In genomic region chr3:55758297-55758696, GRCm38 (mm10) we compare ENCODE assay signal across 11 mouse cellular contexts. TPM values are rescaled to one million over a fixed set of nuclear protein-coding genes. Genes with fewer than 3 reads are reported as not detected.
DNase-seq lines count a peak whose midpoint lies in the region; ATAC-seq and TF ChIP-seq lines count a peak whose summit lies in the region.
"Had no signal": no experiment of that assay in that cellular context is flagged by ENCODE, and none has a peak within 500 bp of the region (broad histone marks: within the 10 kb centered on the region; RNA-seq: fewer than 3 reads in every experiment).

No protein-coding gene starts in this region.

- H3K4me2 ChIP-seq in lung, embryonic 14.5 days: no peak overlapping the region
- no peak overlapping the region for H3K4me2 ChIP-seq in hindbrain, postnatal 0 days (ENCODE audit: low read depth, low read length)
- H3K4me2 ChIP-seq: heart, embryonic 13.5 days; neural tube, embryonic 12.5 days had no signal

- 36% methylated on average over 8 of the region's 8 CpGs for WGBS in lung, embryonic 14.5 days
- 27% methylated on average over 8 of the region's 8 CpGs for WGBS in hindbrain, postnatal 0 days

- TF ChIP-seq CTCF in gastrocnemius, adult 2 months (IDR thresholded peaks at IDR 0.05): peak; percentile 39; the same call in 1 of the 2 replicates
- peak; percentile 27; the same call in 1 of the 2 replicates for TF ChIP-seq CTCF in lung, embryonic 14.5 days (IDR thresholded peaks at IDR 0.05; ENCODE audit: low read depth)
- TF ChIP-seq CTCF in brain, embryonic 14.5 days (IDR thresholded peaks at IDR 0.05; ENCODE audit: borderline replicate concordance, extremely low read depth, insufficient read depth, insufficient read length): peak; percentile 32; the same call in 1 of the 2 replicates
- TF ChIP-seq CTCF in hindbrain, postnatal 0 days (IDR thresholded peaks at IDR 0.05; ENCODE audit: low read depth): peak; percentile 65

- DNase-seq in gastrocnemius, adult 2 months: peak; percentile 20
- no peak for DNase-seq in gastrocnemius, postnatal 25 days
- DNase-seq in lung, embryonic 14.5 days: peak; percentile 44
- DNase-seq in lung, postnatal 14 days: no peak
- peak; percentile 74 for DNase-seq in brain, embryonic 14.5 days (ENCODE audit: low read depth)
- DNase-seq in hindbrain, postnatal 0 days (ENCODE audit: low spot score): peak; percentile 84
- no peak for DNase-seq in layer of hippocampus, postnatal 10 days (ENCODE audit: low spot score in 2 of 2)
- DNase-seq: lung, adult 2 months had no signal

- no peak for ATAC-seq in lung, embryonic 14.5 days (ENCODE audit: insufficient read depth)
- ATAC-seq in hindbrain, postnatal 0 days: peak; percentile 53; the same call in 1 of the 2 replicates
- ATAC-seq in monocyte, adult 5-6 weeks (replicated peaks; ENCODE audit: insufficient number of reproducible peaks, low FRiP score, low TSS enrichment, poor library complexity, severe bottlenecking): no peak

- H3K36me3 ChIP-seq in lung, embryonic 14.5 days (ENCODE audit: insufficient read depth): no peaks in the 10 kb centered on the region
- no peaks in the 10 kb centered on the region for H3K36me3 ChIP-seq in hindbrain, postnatal 0 days (ENCODE audit: insufficient read depth, low read length)
- H3K36me3 ChIP-seq: heart, embryonic 13.5 days; neural tube, embryonic 12.5 days had no signal

- H3K9me3 ChIP-seq in lung, embryonic 14.5 days (ENCODE audit: low read depth, low read length): no peaks in the 10 kb centered on the region
- no peaks in the 10 kb centered on the region for H3K9me3 ChIP-seq in hindbrain, postnatal 0 days (ENCODE audit: low read length)
- H3K9me3 ChIP-seq: heart, embryonic 13.5 days; neural tube, embryonic 12.5 days had no signal

- no peak overlapping the region for H3K27ac ChIP-seq in gastrocnemius, adult 2 months
- H3K27ac ChIP-seq in lung, embryonic 14.5 days (ENCODE audit: low read depth): no peak overlapping the region
- H3K27ac ChIP-seq in hindbrain, postnatal 0 days: 0 out of 2 replicates have a peak overlapping the region, but pooled peaks have one; percentile 33
- H3K27ac ChIP-seq: heart, embryonic 13.5 days; neural tube, embryonic 12.5 days had no signal

- no peaks in the 10 kb centered on the region for H3K4me1 ChIP-seq in lung, embryonic 14.5 days (ENCODE audit: insufficient read depth)
- H3K4me1 ChIP-seq in hindbrain, postnatal 0 days (ENCODE audit: insufficient read depth, low read length): peaks cover 21% of the 10 kb centered on the region

- intact Hi-C loops in gastrocnemius, adult 2 months (cut with DNase I): no loop called here

- H3K9ac ChIP-seq in lung, embryonic 14.5 days: no peak overlapping the region
- H3K9ac ChIP-seq in hindbrain, postnatal 0 days (replicated peaks; ENCODE audit: low read length): no peak overlapping the region
- H3K9ac ChIP-seq: heart, embryonic 13.5 days; neural tube, embryonic 12.5 days had no signal

- H3K4me3 ChIP-seq in gastrocnemius, adult 2 months: peak overlapping the region; percentile 31; the same call in 1 of the 2 replicates
- no peak overlapping the region for H3K4me3 ChIP-seq in lung, embryonic 14.5 days (ENCODE audit: low read depth, low read length)
- no peak overlapping the region for H3K4me3 ChIP-seq in hindbrain, postnatal 0 days (ENCODE audit: low read length)
- H3K4me3 ChIP-seq: heart, embryonic 13.5 days; neural tube, embryonic 12.5 days had no signal

- no peaks in the 10 kb centered on the region for H3K27me3 ChIP-seq in lung, embryonic 14.5 days (ENCODE audit: insufficient read depth, low read length)
- no peaks in the 10 kb centered on the region for H3K27me3 ChIP-seq in hindbrain, postnatal 0 days (ENCODE audit: insufficient read depth, low read length)
- H3K27me3 ChIP-seq: heart, embryonic 13.5 days; neural tube, embryonic 12.5 days had no signal

- TF ChIP-seq POLR2A in brain, embryonic 14.5 days (IDR thresholded peaks at IDR 0.05; ENCODE audit: borderline replicate concordance, extremely low read depth, insufficient read depth, insufficient read length, poor library complexity, severe bottlenecking): no peak

RNA-seq across cellular contexts. Expression of gene Mab21l1, which starts 24.0 kb away (rescaled TPM):
- total RNA-seq in gastrocnemius, adult 2 months (2021): 1 to 10 TPM in 1 of 2 experiments, under 1 TPM in 1; 0.86 to 3.7 TPM
- total RNA-seq in gastrocnemius, postnatal 25 days (2021): 1 to 10 TPM in 1 of 2 experiments, under 1 TPM in 1; 0.72 to 1.8 TPM
- 0.78 and 1.1 TPM in 2 replicates for polyA plus RNA-seq in lung, embryonic 14.5 days (2014; fragmentation: Nextera tagmentation; extraction: Ambion mirVana)
- polyA plus RNA-seq in brain, embryonic 14.5 days (2012; rRNA removed): 49.1 and 90.4 TPM in 2 replicates
- total RNA-seq in hindbrain, postnatal 0 days (2014; rRNA removed): 132 and 137 TPM in 2 replicates
- 175 and 179 TPM in 2 replicates for polyA plus RNA-seq in hindbrain, postnatal 0 days (2015; fragmentation: Nextera tagmentation; extraction: Ambion mirVana)
- total RNA-seq in monocyte, adult 5-6 weeks (2017): not detected in 3 replicates
- total RNA-seq in layer of hippocampus, postnatal 10 days (2021): 1 to 10 TPM in 1 of 2 experiments, under 1 TPM in 1; 0.87 to 1.1 TPM

Comparison
In these comparisons a context has a peak if more than half of its experiments do, and no peak if none do; other contexts are left out.
1. DNase-seq: peak in gastrocnemius, adult 2 months (single experiment), lung, embryonic 14.5 days (single experiment), brain, embryonic 14.5 days (single experiment) and hindbrain, postnatal 0 days (single experiment); none in gastrocnemius, postnatal 25 days (single experiment), lung, postnatal 14 days (single experiment) and layer of hippocampus, postnatal 10 days (0 of 2).
2. RNA of gene Mab21l1, which starts 24.0 kb away (total RNA-seq): 132 to 137 TPM in hindbrain, postnatal 0 days; 0.86 to 3.7 TPM in gastrocnemius, adult 2 months, 0.72 to 1.8 TPM in gastrocnemius, postnatal 25 days, 0.87 to 1.1 TPM in layer of hippocampus, postnatal 10 days and not detected in monocyte, adult 5-6 weeks; every median in the first group is over 10 times any median in the second.
3. Peak in every context shown above with its lines, with median percentiles within 50 percentile points of each other: CTCF ChIP-seq.